Mouse (Mus musculus) activated CD4-positive, CD25-positive, alpha-beta regulatory T cell, adult 9 weeks (primary cell): ENCODE results near the gene Olfr342. TPM values are rescaled to one million over a fixed set of nuclear protein-coding genes. Genes with fewer than 3 reads are reported as not detected.

Source experiments
- polyA plus RNA-seq: library from polyadenylated mRNA; unstranded; fragments of 100-300 nt; shearing (Covaris generic); gene quantifications from one replicate; pipeline ENCODE4 v1.2.1, GENCODE M21; 2017

The Olfr342 gene
- polyA plus RNA-seq, result not detected

DNA sequence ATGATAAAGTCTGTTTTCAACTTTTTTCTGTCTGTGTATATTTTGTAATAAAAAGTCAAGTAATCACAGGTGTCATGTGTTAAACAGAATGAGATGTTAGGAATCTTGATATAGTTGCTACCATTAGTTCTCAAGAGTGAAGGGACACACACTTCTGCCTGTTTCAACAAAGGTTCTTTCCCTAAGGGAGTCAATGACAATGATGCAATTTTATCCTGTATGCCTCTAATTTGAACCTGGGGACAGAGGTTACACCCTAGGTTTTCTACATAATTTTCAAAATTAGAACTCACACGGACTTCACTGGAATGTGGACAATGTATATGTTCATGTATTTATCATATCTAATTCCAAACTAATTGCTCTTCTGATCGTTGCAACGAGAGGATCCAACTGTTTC is at the start of gene Olfr342:
Olfr342 (plus strand) TSS at position 301 of the 400 bp plus-strand sequence.

DNA sequence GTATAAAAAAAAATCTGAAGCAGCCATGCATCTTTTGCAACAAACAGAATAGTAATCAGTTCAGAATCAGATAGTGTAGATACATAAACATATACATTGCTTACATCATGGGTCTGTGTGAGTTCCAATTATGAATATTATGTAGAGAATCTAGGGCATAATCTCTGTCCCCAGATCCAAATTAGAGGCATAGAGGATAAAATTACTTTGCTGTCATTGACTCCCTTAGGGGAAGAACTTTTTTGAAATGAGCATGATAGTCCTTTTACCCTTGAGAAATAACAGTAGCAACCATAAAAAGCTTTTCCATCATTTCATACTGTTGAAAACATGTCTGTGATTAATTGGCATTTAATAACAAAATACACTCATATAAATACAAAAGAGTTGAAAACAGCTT is 42.4 kb upstream of the Olfr342 start, which contains the start of gene Olfr341:
Olfr341 (minus strand) TSS at position 101 of the 400 bp plus-strand sequence.

DNA sequence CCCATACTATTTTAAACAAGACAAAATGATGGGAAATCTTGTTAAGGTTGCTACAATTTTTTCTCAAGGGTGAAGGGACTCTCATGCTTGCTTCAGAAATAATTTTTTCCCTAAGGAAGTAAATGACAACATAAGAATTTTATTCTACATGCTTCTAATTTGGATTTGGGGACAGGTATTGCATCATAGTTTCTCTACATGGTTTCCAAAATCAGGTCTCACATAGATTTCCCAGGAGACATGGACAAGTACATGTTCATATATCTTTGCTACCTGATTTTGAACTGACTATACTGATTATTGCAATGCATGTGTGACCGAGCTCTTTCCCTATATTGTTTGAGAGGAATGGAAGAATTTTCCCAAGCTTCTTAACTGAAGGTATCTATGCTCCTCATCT is 41.6 kb downstream of the Olfr342 start, which contains the start of gene Olfr344:
Olfr344 (plus strand) TSS at position 301 of the 400 bp plus-strand sequence.

Other genes with a start within 250 kb of the Olfr342 start
- gene Olfr338, start 151.5 kb upstream of the Olfr342 start, polyA plus RNA-seq, result 0.05 TPM
- not detected for gene Olfr339, start 106.1 kb upstream of the Olfr342 start, polyA plus RNA-seq
- not detected for gene Olfr340, start 72.4 kb upstream of the Olfr342 start, polyA plus RNA-seq
- gene Olfr341, start 42.5 kb upstream of the Olfr342 start, polyA plus RNA-seq, result not detected
- gene Olfr344, start 41.7 kb downstream of the Olfr342 start, polyA plus RNA-seq, result not detected
- gene Olfr345, start 115.0 kb downstream of the Olfr342 start, polyA plus RNA-seq, result not detected
- gene Olfr346, start 160.8 kb downstream of the Olfr342 start, polyA plus RNA-seq, result not detected
- gene Olfr347, start 206.9 kb downstream of the Olfr342 start, polyA plus RNA-seq, result not detected